8 mouse cellular contexts compared by ENCODE assay signal in the genomic region with DNA sequence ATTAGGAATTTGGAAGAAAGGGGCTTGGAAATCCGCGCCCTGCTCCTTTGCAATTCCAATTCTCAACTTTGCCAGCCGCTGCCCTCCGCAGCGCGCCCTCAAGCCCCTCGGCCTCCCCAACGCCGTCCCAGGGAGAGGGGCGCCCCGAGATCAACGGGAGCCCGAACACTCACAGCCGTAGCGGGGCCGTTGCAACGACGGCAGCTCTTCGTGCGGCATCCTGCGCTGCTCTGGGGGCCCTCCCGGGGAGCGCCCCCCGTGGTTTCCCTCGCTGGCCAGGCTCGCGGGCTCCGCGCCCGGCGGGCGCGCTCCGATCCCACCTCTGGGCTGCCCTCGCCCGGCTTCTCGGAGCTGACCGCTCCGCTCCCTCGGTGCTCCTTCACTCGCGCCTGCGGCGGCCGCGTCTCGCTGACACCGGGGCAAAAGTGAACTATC. TPM values are rescaled to one million over a fixed set of nuclear protein-coding genes. Genes with fewer than 3 reads are reported as not detected.
DNase-seq lines count a peak whose midpoint lies in the region; ATAC-seq and TF ChIP-seq lines count a peak whose summit lies in the region.

A gene (minus strand): TSS at position 432 of the 435 bp plus-strand sequence.

- H3K36me3 ChIP-seq in lung, postnatal 0 days (ENCODE audit: insufficient read depth, low read length): no peaks in the 10 kb centered on the region
- no peaks in the 10 kb centered on the region for H3K36me3 ChIP-seq in forebrain, embryonic 16.5 days (ENCODE audit: control insufficient read depth, insufficient read depth)
- H3K36me3 ChIP-seq in limb, embryonic 12.5 days: peaks cover 4% of the 10 kb centered on the region; the same call in 1 of the 2 replicates

- no peak for TF ChIP-seq CTCF in lung, postnatal 0 days (IDR thresholded peaks at IDR 0.05)

- peak within 1 kb of the TSS; percentile 100 for H3K4me2 ChIP-seq in lung, postnatal 0 days (replicated peaks; ENCODE audit: low read depth, low read length)
- peak within 1 kb of the TSS; percentile 64 for H3K4me2 ChIP-seq in forebrain, embryonic 16.5 days (ENCODE audit: low read length)
- H3K4me2 ChIP-seq in limb, embryonic 12.5 days: peak within 1 kb of the TSS; percentile 96

- no peaks in the 10 kb centered on the region for H3K9me3 ChIP-seq in lung, postnatal 0 days (ENCODE audit: low read length)
- H3K9me3 ChIP-seq in forebrain, embryonic 16.5 days (ENCODE audit: control insufficient read depth, low read length): no peaks in the 10 kb centered on the region
- H3K9me3 ChIP-seq in limb, embryonic 12.5 days: no peaks in the 10 kb centered on the region

- no peak for TF ChIP-seq EP300 in lung, postnatal 0 days (IDR thresholded peaks at IDR 0.05)

- peak within 1 kb of the TSS; percentile 44 for H3K9ac ChIP-seq in lung, postnatal 0 days (replicated peaks; ENCODE audit: low read depth)
- H3K9ac ChIP-seq in forebrain, embryonic 16.5 days (replicated peaks; ENCODE audit: low read depth, low read length): peak within 1 kb of the TSS; percentile 76
- H3K9ac ChIP-seq in limb, embryonic 12.5 days (replicated peaks): peak within 1 kb of the TSS; percentile 86

- H3K4me3 ChIP-seq in lung, postnatal 0 days (ENCODE audit: low read depth, low read length): peak within 1 kb of the TSS; percentile 66
- peak within 1 kb of the TSS; percentile 79 for H3K4me3 ChIP-seq in forebrain, embryonic 16.5 days (replicated peaks; ENCODE audit: low read length)
- peak within 1 kb of the TSS; percentile 83 for H3K4me3 ChIP-seq in limb, embryonic 12.5 days (replicated peaks)

- 1% methylated on average over 44 of the region's 48 CpGs for WGBS in lung, postnatal 0 days
- under 1% methylated on average over 45 of the region's 48 CpGs for WGBS in forebrain, embryonic 16.5 days
- under 1% methylated on average over 48 of the region's 48 CpGs for WGBS in limb, embryonic 12.5 days

- peak; percentile 59 for ATAC-seq in lung, postnatal 0 days
- peak; percentile 64 for ATAC-seq in forebrain, embryonic 16.5 days
- ATAC-seq in limb, embryonic 12.5 days (ENCODE audit: insufficient number of reproducible peaks, insufficient read depth, low FRiP score, low TSS enrichment, low read depth): peak; percentile 55
- ATAC-seq in neutrophil, adult 5-6 weeks (ENCODE audit: extremely low read depth, insufficient number of reproducible peaks, low FRiP score, poor library complexity, severe bottlenecking): no peak

- H3K4me1 ChIP-seq in lung, postnatal 0 days (ENCODE audit: insufficient read depth, low read depth, low read length): peaks cover 8% of the 10 kb centered on the region; the same call in 1 of the 2 replicates
- H3K4me1 ChIP-seq in forebrain, embryonic 16.5 days (replicated peaks; ENCODE audit: control insufficient read depth, insufficient read depth, low read length): peaks cover 22% of the 10 kb centered on the region
- peaks cover 20% of the 10 kb centered on the region for H3K4me1 ChIP-seq in limb, embryonic 12.5 days (replicated peaks)

- no peaks in the 10 kb centered on the region for H3K27me3 ChIP-seq in lung, postnatal 0 days (replicated peaks; ENCODE audit: insufficient read depth, low read length)
- no peaks in the 10 kb centered on the region for H3K27me3 ChIP-seq in forebrain, embryonic 16.5 days (replicated peaks; ENCODE audit: control insufficient read depth, insufficient read depth, low read length)
- no peaks in the 10 kb centered on the region; the same call in 1 of the 2 replicates for H3K27me3 ChIP-seq in limb, embryonic 12.5 days

- peak; percentile 19 for DNase-seq in embryo, embryonic 11.5 days (ENCODE audit: low read depth, low spot score)
- no peak for DNase-seq in embryo, embryonic 10.5 days (ENCODE audit: low spot score)
- no peak for DNase-seq in lung, postnatal 0 days (ENCODE audit: low spot score)
- no peak for DNase-seq in lung, postnatal 10 days
- DNase-seq in yolk sac, embryonic 10.5 days (ENCODE audit: low spot score): no peak

- H3K27ac ChIP-seq in lung, postnatal 0 days (ENCODE audit: low read length): no peak within 1 kb of the TSS
- H3K27ac ChIP-seq in forebrain, embryonic 16.5 days (ENCODE audit: low read length): no peak within 1 kb of the TSS
- peak within 1 kb of the TSS; percentile 85 for H3K27ac ChIP-seq in limb, embryonic 12.5 days

RNA-seq across cellular contexts. Expression of the gene that starts here (rescaled TPM):
- polyA plus RNA-seq in lung, postnatal 0 days (2015; fragmentation: Nextera tagmentation; extraction: Ambion mirVana): 2.7 and 3.4 TPM in 2 replicates
- 4.0 and 5.0 TPM in 2 replicates for polyA plus RNA-seq in forebrain, embryonic 16.5 days (2015; fragmentation: Nextera tagmentation; extraction: Ambion mirVana)
- 12.1 and 12.9 TPM in 2 replicates for polyA plus RNA-seq in limb, embryonic 12.5 days (2016; fragmentation: Nextera tagmentation; extraction: Ambion mirVana)
- total RNA-seq in neutrophil, adult 5-6 weeks (2017): 33.4 and 35.4 TPM in 2 replicates
